Mouse (Mus musculus): Measurements from ENCODE around the gene Poll. TPM values are rescaled to one million over a fixed set of nuclear protein-coding genes. Genes with fewer than 3 reads are reported as not detected.

Poll gene
- total and polyA plus RNA-seq, 2 experiments from 2014 or later: 10.8 to 11.8 TPM

GRCm38 (mm10) chr19:45544925-45545321, 15.4 kb downstream of the Poll start:
- WGBS: under 1% methylated on average over 30 of the region's 30 CpGs
- Histone ChIP-seq H3K27ac (ENCODE audit: low read depth, low read length) (no peak overlapping the region), H3K4me1 (ENCODE audit: insufficient read depth) (peaks cover 10% of the 10 kb centered on the region), H3K9ac (peak overlapping the region; percentile 42), H3K36me3 (ENCODE audit: insufficient read depth) (no peaks in the 10 kb centered on the region), H3K27me3 (ENCODE audit: insufficient read depth, low read length) (peaks cover 12% of the 10 kb centered on the region), H3K9me3 (ENCODE audit: low read length) (no peaks in the 10 kb centered on the region), H3K4me2 (ENCODE audit: low read depth) (peak overlapping the region; percentile 70), H3K4me3 (ENCODE audit: low read depth, low read length) (peak overlapping the region; percentile 30)
- ATAC-seq (peak; percentile 72), DNase-seq (peak; percentile 89)
- TF ChIP-seq CTCF (IDR thresholded peaks at IDR 0.05; ENCODE audit: low read depth): peak; percentile 96

GRCm38 (mm10) chr19:45544152-45544924, 16.0 kb downstream of the Poll start:
- Histone ChIP-seq H3K9me3 (ENCODE audit: low read length) (no peaks in the 10 kb centered on the region), H3K27ac (ENCODE audit: low read depth, low read length) (no peak overlapping the region), H3K9ac (peak overlapping the region; percentile 42), H3K27me3 (ENCODE audit: insufficient read depth, low read length) (peaks cover 12% of the 10 kb centered on the region), H3K4me1 (ENCODE audit: insufficient read depth) (peaks cover 10% of the 10 kb centered on the region), H3K36me3 (ENCODE audit: insufficient read depth) (no peaks in the 10 kb centered on the region), H3K4me3 (ENCODE audit: low read depth, low read length) (peak overlapping the region; percentile 30), H3K4me2 (ENCODE audit: low read depth) (peak overlapping the region; percentile 70)
- DNase-seq: no peak
- TF ChIP-seq CTCF (IDR thresholded peaks at IDR 0.05; ENCODE audit: low read depth): no peak
- no peak for ATAC-seq
- under 1% methylated on average over 22 of the region's 26 CpGs for WGBS

GRCm38 (mm10) chr19:45542061-45542460, 18.3 kb downstream of the Poll start:
- no peak; the same call in 1 of the 2 replicates for TF ChIP-seq CTCF (IDR thresholded peaks at IDR 0.05; ENCODE audit: low read depth)
- Histone ChIP-seq H3K4me1 (ENCODE audit: insufficient read depth) (peaks cover 10% of the 10 kb centered on the region), H3K27me3 (ENCODE audit: insufficient read depth, low read length) (peaks cover 8% of the 10 kb centered on the region; the same call in 1 of the 2 replicates), H3K36me3 (ENCODE audit: insufficient read depth) (no peaks in the 10 kb centered on the region), H3K4me3 (ENCODE audit: low read depth, low read length) (peak overlapping the region; percentile 40), H3K9me3 (ENCODE audit: low read length) (no peaks in the 10 kb centered on the region), H3K27ac (ENCODE audit: low read depth, low read length) (peak overlapping the region; percentile 69), H3K4me2 (ENCODE audit: low read depth) (peak overlapping the region; percentile 78), H3K9ac (peak overlapping the region; percentile 66)
- no peak for ATAC-seq
- 17% methylated on average over 3 of the region's 3 CpGs for WGBS
- DNase-seq: no peak

- Histone ChIP-seq H3K9ac (peak overlapping the region; percentile 66), H3K4me2 (ENCODE audit: low read depth) (peak overlapping the region; percentile 78), H3K27me3 (ENCODE audit: insufficient read depth, low read length) (peaks cover 3% of the 10 kb centered on the region; the same call in 1 of the 2 replicates), H3K4me3 (ENCODE audit: low read depth, low read length) (peak overlapping the region; percentile 40), H3K36me3 (ENCODE audit: insufficient read depth) (no peaks in the 10 kb centered on the region), H3K9me3 (ENCODE audit: low read length) (no peaks in the 10 kb centered on the region), H3K4me1 (ENCODE audit: insufficient read depth) (peaks cover 10% of the 10 kb centered on the region), H3K27ac (ENCODE audit: low read depth, low read length) (peak overlapping the region; percentile 69)
- 0% methylated on average over 42 of the region's 58 CpGs for WGBS
- peak; percentile 71 for ATAC-seq
- peak; percentile 50; the same call in 1 of the 2 replicates for TF ChIP-seq CTCF (IDR thresholded peaks at IDR 0.05; ENCODE audit: low read depth)
- peak; percentile 84 for DNase-seq
Observed at GRCm38 (mm10) chr19:45541409-45542041, 18.8 kb downstream of the Poll start.

GRCm38 (mm10) chr19:45540657-45541408, 19.5 kb downstream of the Poll start:
- no peaks in the 10 kb centered on the region for H3K9me3 ChIP-seq (ENCODE audit: low read length)
- WGBS: 17% methylated on average over 8 of the region's 8 CpGs
- no peaks in the 10 kb centered on the region for H3K36me3 ChIP-seq (ENCODE audit: insufficient read depth)
- 0 out of 2 replicates have a peak, but pooled peaks cover 2% of the 10 kb centered on the region for H3K27me3 ChIP-seq (ENCODE audit: insufficient read depth, low read length)
- DNase-seq (peak; percentile 35), ATAC-seq (peak; percentile 42)
- peak overlapping the region; percentile 78 for H3K4me2 ChIP-seq (ENCODE audit: low read depth)
- peak overlapping the region; percentile 66 for H3K9ac ChIP-seq
- H3K4me3 ChIP-seq (ENCODE audit: low read depth, low read length): peak overlapping the region; percentile 40
- peak; percentile 10; the same call in 1 of the 2 replicates for TF ChIP-seq CTCF (IDR thresholded peaks at IDR 0.05; ENCODE audit: low read depth)
- peaks cover 10% of the 10 kb centered on the region for H3K4me1 ChIP-seq (ENCODE audit: insufficient read depth)
- H3K27ac ChIP-seq (ENCODE audit: low read depth, low read length): peak overlapping the region; percentile 69

- 68% methylated on average over 1 of the region's 1 CpGs for WGBS
- Histone ChIP-seq H3K36me3 (ENCODE audit: insufficient read depth) (no peaks in the 10 kb centered on the region), H3K4me2 (ENCODE audit: low read depth) (no peak overlapping the region), H3K27me3 (ENCODE audit: insufficient read depth, low read length) (no peaks in the 10 kb centered on the region), H3K4me1 (ENCODE audit: insufficient read depth) (peaks cover 5% of the 10 kb centered on the region), H3K9ac (no peak overlapping the region), H3K9me3 (ENCODE audit: low read length) (no peaks in the 10 kb centered on the region), H3K27ac (ENCODE audit: low read depth, low read length) (no peak overlapping the region), H3K4me3 (ENCODE audit: low read depth, low read length) (no peak overlapping the region)
- ATAC-seq (no peak), DNase-seq (no peak)
- TF ChIP-seq CTCF (IDR thresholded peaks at IDR 0.05; ENCODE audit: low read depth): peak; percentile 64
Observed at GRCm38 (mm10) chr19:45537505-45537904, 22.8 kb downstream of the Poll start.
